Mouse (Mus musculus) right cerebral cortex, postnatal 4 days (tissue): ENCODE data around the gene Cyp4a12a.
"Not testable (repeated sequence)": the region's sequence is repeated elsewhere in the genome, so short reads cannot be mapped to it uniquely, and the experiment has no call there.

Experiments
- DNase-seq: peaks from one replicate; pipeline ENCODE4 v3.0.0-alpha.2; 2022

Gene Cyp4a12a

GRCm38 (mm10) chr4:115298746-115299145, at the start of gene Cyp4a12a:
Cyp4a12a (plus strand) TSS chr4:115299046.
- DNase-seq, result not testable (repeated sequence)

GRCm38 (mm10) chr4:115264687-115265569, 33.9 kb upstream of the Cyp4a12a start:
- not testable (repeated sequence) for DNase-seq

- DNase-seq, result not testable (repeated sequence)
Measured at GRCm38 (mm10) chr4:115278215-115278982, 20.4 kb upstream of the Cyp4a12a start.

GRCm38 (mm10) chr4:115280342-115280741, 18.5 kb upstream of the Cyp4a12a start:
- DNase-seq, result no peak

- DNase-seq, result not testable (repeated sequence)
Measured at GRCm38 (mm10) chr4:115280779-115281178, 18.1 kb upstream of the Cyp4a12a start.

- DNase-seq, result not testable (repeated sequence)
Measured at GRCm38 (mm10) chr4:115281231-115281767, 17.5 kb upstream of the Cyp4a12a start.

GRCm38 (mm10) chr4:115325722-115326121, 26.9 kb downstream of the Cyp4a12a start:
- DNase-seq, result not testable (repeated sequence)

- not testable (repeated sequence) for DNase-seq
Measured at GRCm38 (mm10) chr4:115365624-115366023, 66.8 kb downstream of the Cyp4a12a start.

GRCm38 (mm10) chr4:115368067-115368466, 69.2 kb downstream of the Cyp4a12a start:
- not testable (repeated sequence) for DNase-seq
